Mouse (Mus musculus): Measurements from ENCODE around the gene Tor4a.

Tor4a gene

DNA sequence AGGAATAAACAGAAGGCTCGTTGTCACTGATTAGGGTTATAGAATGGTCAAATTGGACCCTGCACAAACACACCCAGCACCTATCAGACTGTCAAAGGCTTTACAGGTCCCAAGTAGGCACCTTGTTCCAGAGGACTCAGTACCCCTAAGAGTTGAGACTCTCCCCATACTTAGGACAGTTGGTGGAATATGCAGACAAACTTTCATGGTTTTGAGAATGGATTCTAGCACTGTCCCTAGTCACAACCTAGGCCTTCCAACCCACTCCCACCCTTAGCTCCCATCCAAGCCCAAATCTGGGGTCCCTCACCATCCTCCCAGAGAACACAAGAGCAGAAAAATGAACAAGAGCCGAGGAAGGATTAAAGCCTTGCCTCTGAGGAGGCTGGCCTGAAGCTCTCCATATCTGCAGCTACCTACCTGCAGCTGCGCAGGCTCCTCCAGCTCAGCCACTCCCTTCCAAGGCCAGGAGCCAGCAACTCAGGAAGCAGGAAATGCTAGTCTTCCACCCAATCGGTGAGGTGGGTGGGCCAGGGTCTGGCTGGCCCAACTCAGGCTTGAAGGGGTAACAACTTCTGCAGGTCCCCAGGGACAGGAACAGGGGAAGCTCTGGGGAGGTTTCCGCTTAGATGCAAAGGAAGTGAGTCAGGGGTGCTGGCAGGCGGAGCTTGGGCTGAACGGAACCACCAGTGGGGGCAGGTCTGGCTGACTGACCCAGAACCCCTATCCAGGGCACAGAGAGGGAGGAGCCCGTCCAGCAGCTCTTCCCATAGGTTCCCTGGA is at the start of gene Tor4a:
TSS of gene Tor4a (minus strand) at position 715 of the 783 bp plus-strand sequence.
- no peak for DNase-seq

DNA sequence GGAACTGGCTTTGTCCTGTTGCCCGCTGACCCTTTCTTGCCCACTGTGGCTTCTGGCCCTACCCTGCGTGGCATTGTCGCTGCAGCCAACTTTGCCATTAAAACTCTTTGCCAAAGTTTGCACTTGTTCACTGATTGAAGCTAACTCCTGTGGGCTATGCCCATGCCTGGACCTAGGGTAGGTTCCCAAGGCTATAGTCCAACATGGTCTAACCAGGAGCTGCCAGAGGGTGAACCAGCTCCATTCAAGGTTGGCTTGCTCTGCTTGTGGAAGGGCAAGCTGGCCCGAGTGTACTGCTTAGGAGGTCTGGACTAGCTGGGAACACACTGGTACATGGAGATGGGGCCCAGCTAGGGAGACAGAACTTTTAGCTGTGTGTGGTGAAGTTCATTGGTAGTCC is 47.5 kb upstream of the Tor4a start:
- DNase-seq = no peak

GRCm38 (mm10) chr2:25243342-25243741 is 46.7 kb upstream of the Tor4a start:
- no peak for DNase-seq

- DNase-seq = peak; percentile 53
Measured at GRCm38 (mm10) chr2:25242101-25242506, 45.4 kb upstream of the Tor4a start, which contains the start of the genes Rnf208 and Cysrt1. TSS of gene Rnf208 (plus strand) at chr2:25242255. TSS of gene Cysrt1 (minus strand) at chr2:25242452.

GRCm38 (mm10) chr2:25241438-25241775 is 44.7 kb upstream of the Tor4a start:
- no peak for DNase-seq

DNA sequence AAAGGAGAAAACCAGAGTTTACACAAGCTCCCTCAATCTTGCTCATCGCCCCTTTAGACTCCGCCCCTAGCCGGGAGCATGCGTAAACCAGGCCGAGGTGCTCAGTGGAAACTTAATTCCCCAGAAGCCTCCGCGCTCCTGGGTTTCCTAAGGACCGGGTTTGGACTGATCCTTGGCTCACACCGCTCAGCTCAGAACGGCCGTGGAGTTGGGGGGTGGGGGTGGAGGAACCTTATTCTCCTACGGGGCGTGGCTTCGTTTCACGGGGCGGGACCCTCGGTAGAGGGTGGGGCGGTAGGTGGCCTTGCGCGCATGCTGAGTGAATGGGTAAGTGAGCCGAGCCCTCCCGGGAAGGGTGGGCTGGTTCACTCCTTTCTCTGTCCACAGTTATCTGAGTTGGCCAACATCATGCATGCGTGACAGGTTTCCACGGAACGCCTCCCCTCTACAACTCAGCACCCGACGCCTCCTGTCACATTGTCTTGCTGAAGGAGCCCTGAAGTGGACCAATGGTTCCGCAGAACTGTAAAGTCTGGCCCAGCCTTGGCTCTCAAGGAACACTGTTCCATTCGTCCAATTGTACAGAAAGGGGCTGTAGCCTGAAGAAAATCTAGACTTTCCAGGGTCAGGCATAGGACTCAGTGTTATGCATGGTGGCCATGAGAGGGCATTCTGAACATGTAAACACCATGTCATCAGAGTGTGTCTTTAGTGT is 44.2 kb upstream of the Tor4a start:
- peak; percentile 65 for DNase-seq

GRCm38 (mm10) chr2:25240310-25240709 is 43.6 kb upstream of the Tor4a start:
- DNase-seq = no peak

DNA sequence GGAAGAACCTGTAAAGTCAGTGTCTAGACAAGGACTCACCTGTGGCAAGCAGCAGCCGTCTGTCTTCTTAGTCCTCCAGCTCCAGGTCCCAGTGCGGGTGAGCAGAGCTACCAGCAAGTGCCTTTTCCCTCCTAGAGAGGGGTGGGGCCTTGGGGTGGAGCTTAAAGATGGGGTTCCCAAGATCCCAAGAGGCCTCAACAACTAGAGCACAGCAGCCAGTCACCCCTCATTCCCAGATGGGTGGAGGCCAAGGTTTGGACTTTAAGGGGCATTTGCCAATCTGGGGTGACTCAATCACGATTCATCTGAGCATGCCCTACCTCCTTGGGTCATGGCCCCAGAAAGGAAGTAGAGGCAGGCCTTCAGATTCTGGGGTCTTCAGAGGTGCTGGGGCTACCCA is 43.1 kb upstream of the Tor4a start:
- DNase-seq = no peak

DNA sequence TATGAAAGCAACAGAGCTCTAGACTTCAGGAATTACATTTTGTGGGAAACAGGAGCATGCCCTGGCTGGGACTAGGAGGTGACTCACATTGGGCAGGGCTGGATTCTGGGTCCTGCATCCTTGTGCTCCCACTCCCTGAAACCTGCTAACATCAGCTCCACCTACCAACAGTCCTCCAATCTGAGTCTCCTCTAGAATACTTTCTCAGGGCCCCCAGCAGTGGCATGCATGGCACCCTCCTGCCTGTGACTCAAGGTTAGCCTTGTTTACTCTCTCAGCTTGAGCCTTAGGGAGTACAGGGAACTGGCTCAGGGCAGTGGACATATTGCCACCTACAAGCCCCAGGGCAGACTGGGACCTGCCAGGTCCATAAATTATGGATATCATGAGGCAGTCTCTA is 41.4 kb upstream of the Tor4a start:
- no peak for DNase-seq

GRCm38 (mm10) chr2:25237522-25237921 is 40.8 kb upstream of the Tor4a start:
- no peak for DNase-seq

DNA sequence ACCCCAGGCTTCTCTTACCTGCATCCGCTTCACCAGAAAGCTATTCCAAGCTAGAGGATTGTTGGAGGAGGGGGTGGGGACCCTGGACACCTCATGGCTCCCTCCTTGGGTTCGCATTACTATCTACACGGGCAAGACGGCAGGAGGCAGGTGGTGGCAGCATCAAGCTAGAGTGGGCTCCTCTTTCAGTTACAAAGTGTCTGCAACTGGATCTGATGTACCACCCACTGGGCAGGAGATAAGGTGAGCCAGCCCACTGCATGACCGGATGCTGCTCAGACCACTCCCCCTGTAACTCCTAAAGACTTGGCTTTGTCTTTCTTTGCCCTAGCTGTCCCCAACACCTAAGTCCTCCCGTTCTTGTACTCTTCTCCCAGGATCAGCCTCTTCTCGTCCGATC is 39.9 kb upstream of the Tor4a start, which contains the start of gene Rnf224:
TSS of gene Rnf224 (minus strand) at position 174 of the 400 bp plus-strand sequence.
- no peak for DNase-seq

- DNase-seq = no peak
Measured at GRCm38 (mm10) chr2:25234551-25235220, 38.0 kb upstream of the Tor4a start.

DNA sequence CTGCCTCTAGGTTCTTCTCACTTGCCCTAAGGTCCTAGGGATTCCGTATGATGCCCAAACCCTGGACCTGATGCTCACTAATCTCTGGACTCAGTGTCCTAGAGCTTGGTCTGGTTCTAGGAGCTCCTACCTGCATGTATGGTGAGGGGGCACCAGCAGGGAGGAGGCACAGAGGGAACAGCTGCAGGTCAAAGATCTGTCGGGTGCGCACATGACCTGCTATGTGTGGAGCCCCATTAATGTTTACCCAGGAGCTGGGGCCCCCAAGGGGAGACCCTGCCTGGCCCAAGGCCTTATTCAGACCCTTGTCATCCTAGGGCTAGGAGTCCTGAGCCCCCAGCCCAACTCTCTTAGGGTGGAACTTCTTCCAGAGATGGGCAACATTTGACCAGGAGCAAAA is 37.4 kb upstream of the Tor4a start, which contains the start of gene Slc34a3:
TSS of gene Slc34a3 (minus strand) at position 315 of the 400 bp plus-strand sequence.
- DNase-seq = no peak

- DNase-seq = no peak
Measured at GRCm38 (mm10) chr2:25233421-25233820, 36.7 kb upstream of the Tor4a start.

GRCm38 (mm10) chr2:25231038-25231437 is 34.4 kb upstream of the Tor4a start:
- DNase-seq = no peak

DNA sequence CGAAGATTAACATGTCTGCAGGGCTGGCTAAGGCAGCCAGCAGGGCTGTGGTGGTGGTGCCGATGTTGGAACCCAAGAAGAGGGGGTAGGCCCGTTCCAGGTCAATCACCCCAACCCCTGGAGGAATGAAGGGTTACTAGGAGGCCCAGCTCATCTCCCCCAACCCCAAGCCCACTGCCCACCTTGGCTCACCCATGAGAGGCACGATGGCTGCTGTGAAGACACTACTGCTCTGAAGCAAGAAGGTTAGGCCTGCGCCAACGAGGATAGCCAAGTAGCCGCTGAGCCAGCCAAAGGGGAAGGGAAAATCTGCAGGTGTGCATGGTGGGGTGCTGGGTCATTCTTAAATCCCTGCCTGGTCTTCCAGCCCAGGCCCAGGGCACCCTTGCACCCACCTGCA is 33.9 kb upstream of the Tor4a start:
- DNase-seq = no peak

- no peak for DNase-seq
Measured at GRCm38 (mm10) chr2:25229582-25229981, 32.9 kb upstream of the Tor4a start.

DNA sequence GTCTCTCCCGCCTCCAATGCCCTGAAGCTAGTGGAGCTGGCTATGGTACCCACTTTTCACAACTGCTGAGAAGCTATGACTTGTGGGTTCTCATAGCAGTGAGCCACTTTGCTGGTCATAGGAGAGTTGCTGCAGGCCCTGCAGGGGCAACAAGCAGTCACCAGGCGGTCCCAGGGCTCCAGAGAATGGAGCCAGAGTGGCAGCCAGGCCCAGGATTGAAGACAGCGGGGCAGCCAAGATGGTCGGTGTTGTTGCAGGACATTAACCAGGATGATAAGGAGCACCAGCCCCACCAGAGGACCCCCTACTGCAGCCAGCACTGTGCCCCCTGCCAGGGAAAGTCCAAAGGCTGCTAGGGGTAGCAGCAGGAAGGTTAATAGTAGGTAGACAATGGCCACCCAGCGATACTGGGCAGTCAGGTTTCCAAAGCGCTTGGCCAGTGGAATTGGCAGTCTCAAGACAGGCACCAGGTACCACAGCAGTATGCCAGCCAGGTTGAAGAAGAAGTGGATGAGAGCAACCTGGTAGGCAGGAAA is 32.4 kb upstream of the Tor4a start:
- DNase-seq = no peak

GRCm38 (mm10) chr2:25228431-25228889 is 31.8 kb upstream of the Tor4a start:
- DNase-seq = peak; percentile 86

- no peak for DNase-seq
Measured at GRCm38 (mm10) chr2:25227406-25227805, 30.7 kb upstream of the Tor4a start.

DNA sequence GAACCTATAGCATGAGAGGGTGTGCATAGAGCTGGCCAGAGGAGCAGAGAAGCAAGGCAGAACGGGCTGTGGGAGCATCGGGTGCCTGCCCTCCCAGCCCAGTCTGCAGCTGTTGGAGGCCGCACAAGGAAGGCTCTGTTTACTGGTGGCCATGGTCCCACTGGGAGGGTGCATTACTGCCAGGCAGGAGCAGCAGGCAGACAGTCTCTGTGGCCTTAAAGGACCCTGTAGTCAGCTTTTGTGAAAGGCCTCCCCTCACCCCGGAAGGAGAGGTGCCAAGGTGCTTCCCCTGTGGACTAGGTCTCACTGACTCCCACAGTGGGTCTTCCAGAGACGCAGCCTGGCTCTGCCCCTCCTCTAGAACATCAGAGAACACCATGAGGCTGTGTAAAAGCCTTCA is 30.2 kb upstream of the Tor4a start:
- DNase-seq = peak; percentile 48

- no peak for DNase-seq
Measured at GRCm38 (mm10) chr2:25225811-25226379, 29.2 kb upstream of the Tor4a start.
